Mouse (Mus musculus) neural tube, postnatal 0 days (tissue): ENCODE results near the gene Srrm2. TPM values are rescaled to one million over a fixed set of nuclear protein-coding genes. Genes with fewer than 3 reads are reported as not detected.

Source experiments
- microRNA-seq: library from miRNA; unstranded; fragments of <30 nt; microRNA quantifications from one replicate; pipeline ENCODE4, GENCODE M21; 2016
- polyA plus RNA-seq: library from polyadenylated mRNA; unstranded; fragments of >200 nt; fragmentation: Nextera tagmentation; extraction: Ambion mirVana; gene quantifications from 2 replicates; pipeline ENCODE4 v1.2.1, GENCODE M21; 2015

Gene Srrm2
- 455 and 462 TPM in 2 replicates for polyA plus RNA-seq

DNA sequence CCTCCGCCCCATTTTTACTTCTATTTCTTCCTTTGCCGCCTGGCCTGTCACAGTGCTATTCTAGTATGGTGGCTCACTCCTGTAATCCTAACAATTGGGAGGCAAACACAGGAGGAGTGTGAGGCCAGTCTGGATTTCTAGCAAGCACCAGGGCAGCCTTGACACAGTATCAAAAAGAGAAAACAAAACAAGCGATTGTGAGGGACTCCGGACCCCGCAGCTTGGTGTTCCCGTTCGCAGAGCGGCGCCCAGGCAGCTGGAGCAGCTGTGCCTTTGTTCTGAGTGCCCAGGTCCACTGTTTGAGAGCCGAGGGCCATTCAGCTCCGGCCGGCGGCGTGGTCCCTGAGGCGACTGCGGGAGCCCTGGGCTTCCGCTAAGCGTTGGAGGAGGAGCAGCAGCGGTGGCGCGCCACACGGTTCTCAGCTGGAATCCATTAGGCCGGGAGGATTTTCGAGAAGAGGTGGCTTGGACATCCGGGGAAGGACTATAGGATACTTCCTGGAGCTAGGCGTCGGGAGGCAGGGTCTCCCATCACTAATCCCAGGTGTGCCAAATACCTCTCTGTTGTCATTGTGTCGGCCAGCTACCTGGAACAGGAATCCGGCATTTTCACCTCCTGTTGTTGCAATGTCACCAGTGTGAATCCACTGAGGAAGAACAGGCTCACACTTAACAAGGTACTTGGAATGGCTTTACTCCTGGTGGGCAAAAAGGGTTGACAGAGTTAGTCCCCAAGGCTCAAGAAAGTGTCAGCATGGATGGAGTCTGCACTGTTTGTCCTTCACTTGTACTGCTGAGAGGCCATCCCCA, at the start of gene Srrm2:
Srrm2 (plus strand) TSS at position 264 of the 810 bp plus-strand sequence.

DNA sequence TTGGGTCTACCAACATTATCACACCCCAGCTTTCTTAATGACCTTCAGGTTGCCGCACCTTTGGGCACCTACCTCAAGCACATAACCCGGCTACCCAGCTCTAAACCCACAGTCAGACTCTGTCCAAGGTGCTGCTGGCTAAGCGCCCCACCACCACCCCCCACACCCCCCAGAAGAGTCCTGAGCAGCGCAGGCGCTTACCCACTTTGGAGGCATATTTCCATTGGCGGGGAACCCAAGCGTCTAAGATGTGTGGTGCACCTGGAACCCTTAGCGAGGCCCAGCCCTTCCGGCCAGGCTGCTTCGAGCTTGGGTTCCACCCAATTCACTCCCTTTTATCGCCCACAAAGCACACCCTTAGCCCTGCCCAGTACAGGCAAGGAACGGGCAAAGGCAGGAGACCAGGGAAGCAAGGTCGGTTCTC, 49.7 kb upstream of the Srrm2 start, which contains the start of gene Paqr4:
Paqr4 (minus strand) TSS at position 270 of the 424 bp plus-strand sequence.

DNA sequence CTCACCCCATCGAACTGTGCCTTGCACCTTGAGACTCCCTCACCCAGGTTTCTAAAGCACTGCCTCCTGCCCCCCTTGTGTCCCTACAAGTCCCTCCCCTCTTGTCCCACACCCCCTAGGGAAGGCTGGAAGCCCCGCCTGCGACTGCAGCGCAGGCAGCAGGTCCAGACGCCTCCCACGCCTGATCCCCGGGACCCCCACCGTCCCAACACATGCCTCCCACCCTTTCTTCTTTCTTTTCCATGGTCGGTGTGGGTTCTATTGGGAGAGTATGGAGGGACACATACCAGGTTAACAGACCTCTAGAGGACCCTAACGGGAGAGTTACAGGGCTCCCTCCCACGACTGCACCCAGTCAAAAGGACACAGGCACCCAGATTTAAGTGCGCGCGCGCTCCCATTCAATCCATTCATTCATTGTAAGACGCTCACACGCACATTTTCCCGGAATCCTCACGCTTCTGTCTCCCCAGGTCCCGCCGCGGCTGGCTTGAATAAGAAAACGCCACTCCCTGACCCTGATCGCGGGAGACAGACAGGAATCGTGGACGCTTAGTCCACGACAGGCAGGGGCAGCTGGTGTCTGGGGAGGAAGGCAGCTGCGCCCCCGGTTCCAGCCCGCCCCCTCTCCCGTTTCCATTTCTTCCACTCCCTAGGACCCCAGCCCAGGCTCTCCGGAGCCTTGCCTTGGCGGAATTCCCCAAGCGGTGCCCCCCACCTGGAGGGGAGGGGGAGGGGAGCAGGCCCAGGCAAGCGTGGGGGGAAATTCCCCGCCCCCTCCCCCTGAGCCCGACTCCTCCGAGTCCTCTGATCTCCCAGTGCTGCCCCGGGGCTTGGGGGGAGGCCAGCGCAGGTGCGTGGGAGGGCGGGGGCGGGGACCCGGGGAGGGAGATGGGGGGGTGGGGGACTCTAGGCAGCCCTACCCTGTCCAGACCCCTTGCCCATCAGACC, 44.8 kb upstream of the Srrm2 start, which contains the start of gene Kremen2:
Kremen2 (minus strand) TSS at position 533 of the 951 bp plus-strand sequence.

DNA sequence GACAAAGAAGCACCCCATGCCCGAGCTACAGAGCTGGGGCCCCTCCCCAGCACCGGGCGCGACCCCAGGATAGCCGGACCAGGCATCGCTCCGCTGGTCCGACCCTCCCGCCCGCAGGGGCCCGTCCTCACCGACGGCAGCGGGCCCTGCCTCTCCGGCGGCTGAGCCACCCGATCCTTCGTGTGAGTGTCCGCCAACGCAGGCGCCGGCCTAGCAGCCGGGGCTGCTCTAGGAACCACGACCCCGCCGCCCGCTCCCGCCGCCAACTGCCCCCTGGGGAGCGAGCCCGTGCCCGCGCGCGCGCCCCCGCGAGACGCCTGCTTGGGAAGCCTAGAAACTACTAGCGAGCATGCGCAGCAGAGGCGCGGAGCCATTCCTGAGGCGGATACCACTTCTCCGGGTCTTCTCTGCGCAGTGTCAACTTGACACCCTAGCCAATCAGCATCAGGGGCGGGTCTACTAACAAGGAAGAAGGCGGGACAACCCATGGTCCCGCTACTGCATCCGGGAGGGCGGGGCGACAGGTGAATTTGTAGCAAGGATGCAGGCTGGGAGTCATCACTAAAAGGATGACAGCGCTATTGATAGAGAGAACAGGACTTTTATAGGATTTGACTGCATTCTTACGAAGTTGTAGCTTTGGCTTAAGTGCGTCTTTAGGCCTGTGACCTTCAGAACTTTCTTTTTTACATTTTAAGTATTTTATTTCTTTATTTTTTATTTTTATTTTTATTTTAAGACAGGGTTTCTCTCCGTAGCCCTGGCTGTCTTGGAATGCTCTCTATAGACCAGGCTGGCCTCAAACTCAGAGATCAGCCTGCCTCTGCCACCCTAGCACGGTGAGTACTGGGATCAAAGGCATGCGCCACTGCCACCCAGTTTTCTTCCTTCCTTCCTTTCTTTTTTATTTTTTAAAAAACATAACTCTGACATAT, 18.8 kb upstream of the Srrm2 start, which contains the start of gene Flywch1:
Flywch1 (minus strand) TSS at position 319 of the 935 bp plus-strand sequence.

DNA sequence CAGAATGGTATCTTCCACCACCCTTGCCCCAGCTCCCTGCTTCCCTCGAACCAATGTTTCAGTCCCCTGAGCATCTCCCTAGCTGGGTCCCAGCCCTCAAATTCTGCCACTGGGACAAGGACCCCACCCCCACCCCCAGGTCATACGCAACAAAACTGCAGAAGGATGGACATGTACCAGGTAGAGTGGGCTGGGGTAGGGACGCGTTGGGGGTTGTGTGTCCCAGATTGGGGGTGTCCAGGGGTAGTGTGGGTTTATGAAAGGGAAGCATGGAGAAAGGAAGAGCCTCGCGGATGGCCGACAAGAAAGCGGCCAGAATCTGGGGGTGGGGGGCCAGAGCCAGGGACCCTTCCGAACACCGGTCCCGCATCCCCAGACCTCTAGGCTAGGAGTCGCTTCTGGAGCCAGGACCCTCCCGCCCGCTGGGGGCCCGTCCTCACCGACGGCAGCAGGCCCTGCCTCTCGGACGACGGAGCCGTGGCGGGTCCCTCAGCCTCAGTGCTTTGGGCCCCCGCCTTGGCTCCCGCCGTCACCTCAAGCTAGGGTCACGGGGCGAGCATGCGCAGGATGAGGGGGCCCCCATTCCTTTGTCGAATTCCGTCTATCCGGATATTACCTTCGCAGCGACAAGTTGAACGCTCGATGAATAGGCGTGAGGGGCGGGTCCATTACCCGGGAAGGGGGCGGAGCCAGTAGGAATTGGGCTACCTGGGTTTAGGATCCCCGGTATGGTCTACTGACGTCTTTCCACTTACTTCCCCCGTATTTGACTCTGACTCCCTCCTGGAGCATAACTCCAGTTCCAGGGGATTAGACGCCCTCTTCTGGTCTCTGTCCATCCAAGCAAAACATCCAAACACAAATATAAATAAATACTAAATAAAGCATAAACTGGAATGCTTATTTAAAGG, 4.5 kb upstream of the Srrm2 start, which contains the start of gene Flywch2:
Flywch2 (minus strand) TSS at position 521 of the 911 bp plus-strand sequence.

DNA sequence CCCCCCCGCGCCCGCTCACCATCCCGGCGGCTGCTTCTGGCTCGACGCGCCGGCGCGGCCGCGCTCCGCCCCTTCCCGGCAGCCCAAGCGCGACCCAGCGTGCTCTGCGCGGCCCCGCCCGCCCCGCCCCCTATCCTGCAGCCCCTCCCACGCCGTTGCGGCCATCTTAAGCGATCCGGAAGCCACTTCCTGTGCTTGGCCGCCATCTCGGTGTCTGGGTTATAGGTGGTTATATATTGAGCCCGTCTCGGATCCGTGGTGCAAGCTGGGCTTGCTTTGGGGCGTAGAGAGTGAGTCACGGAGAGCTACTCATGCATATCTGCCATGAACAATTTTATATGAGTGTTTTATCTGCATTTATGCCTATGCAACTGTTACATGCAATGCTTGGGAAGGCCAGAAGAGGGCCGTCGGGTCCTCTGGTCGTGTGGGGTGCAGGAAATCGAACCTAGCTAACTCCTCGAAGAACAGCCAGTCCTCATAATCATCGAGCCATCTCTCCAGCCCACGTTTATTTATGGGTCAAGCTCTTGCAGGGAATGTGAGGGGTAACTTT, 38.8 kb downstream of the Srrm2 start, which contains the start of gene Elob:
Elob (minus strand) TSS at position 73 of the 556 bp plus-strand sequence.

DNA sequence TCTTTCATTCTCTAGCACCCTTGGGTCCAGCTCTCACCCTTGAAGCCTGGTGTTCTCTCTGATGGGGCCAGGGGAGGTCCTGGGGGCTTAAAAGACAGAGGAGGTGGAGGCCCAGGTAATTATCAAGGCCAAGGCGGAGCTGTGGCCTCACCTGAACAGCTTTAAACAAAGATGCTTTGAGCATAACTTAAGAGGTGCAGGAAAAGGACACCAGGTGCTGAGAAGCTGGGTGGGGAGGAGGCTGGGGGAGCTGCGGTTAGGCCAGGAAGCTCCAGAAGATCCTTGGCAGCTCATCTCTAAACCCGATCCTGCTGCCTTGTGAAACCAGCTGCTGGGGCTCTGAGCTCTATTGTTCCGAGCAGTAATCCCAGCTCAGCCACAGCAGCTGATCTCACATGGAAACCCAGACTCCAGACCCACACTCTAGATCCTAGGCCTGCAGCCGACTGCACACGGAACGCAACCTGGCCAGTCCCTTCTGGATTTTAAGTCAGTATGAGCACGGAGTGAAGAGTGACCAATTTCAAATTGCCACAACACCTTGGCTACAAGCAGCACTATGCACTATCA, 45.8 kb downstream of the Srrm2 start, which contains the start of gene Prss33:
Prss33 (minus strand) TSS at position 51 of the 570 bp plus-strand sequence.

DNA sequence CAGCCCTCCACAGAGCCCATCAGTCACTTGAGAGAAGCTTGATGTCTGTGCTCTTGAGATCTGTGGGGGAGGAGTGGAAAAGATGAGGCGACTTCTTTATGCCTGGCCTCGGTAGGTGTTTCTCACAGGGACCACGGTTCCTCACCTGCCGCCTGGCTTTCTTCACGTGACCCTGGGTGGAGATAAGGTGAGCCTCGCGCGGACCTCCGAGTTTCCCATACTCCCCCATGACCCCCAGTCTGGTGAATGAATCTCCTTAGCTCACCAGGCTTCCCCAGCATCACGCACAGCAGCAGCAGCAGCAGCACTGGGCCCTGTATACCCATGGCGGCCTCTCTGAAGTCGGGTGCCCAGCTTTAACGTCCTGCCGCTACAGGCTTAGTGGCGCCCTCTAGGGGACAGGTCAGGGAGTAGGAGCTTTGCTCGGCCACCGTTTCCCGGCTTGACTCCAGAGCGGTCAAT, 53.5 kb downstream of the Srrm2 start, which contains the start of the genes Prss32 and Prss41:
Prss32 (plus strand) TSS at position 44 of the 462 bp plus-strand sequence.
Prss41 (minus strand) TSS at position 361 of the 462 bp plus-strand sequence.

DNA sequence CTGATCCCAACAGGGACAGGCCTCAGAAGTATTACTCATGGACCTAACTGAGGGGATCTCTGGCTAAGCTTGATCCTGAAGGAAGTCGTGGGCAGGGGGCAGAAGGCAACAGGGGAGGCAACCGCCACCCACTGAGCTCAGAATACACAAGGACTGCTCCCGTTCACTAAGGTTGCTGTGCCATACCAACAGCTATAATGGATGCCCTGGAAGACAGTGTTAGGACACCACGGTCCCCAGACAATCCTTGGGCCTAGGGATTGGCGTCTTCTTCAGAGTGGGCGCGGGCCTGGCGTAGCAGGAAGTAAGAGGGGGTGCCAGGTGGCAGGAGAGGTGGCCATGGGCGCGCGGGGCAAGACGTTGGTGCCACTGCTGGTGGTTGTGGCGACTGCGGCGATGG, 77.4 kb downstream of the Srrm2 start, which contains the start of gene Prss21:
Prss21 (plus strand) TSS at position 301 of the 400 bp plus-strand sequence.

Small RNAs within 50 kb of the gene (microRNA-seq; reads per million reads assigned to microRNA genes)
- 0.87 reads per million for gene Mir5125

Other genes starting within 250 kb of the Srrm2 start
- gene Zfp213, start 226.3 kb upstream of the Srrm2 start, polyA plus RNA-seq: 11.5 and 12.6 TPM in 2 replicates
- 20.7 and 22.4 TPM in 2 replicates for gene Zfp13, start 191.0 kb upstream of the Srrm2 start, polyA plus RNA-seq
- not detected in 2 replicates for gene Zscan10, start 189.7 kb upstream of the Srrm2 start, polyA plus RNA-seq
- gene Mmp25, start 145.3 kb upstream of the Srrm2 start, polyA plus RNA-seq: 1.4 and 1.7 TPM in 2 replicates
- 0.23 TPM in 2 replicates for gene Bicdl2, start 130.0 kb upstream of the Srrm2 start, polyA plus RNA-seq
- 207 and 248 TPM in 2 replicates for gene Hcfc1r1, start 116.9 kb upstream of the Srrm2 start, polyA plus RNA-seq
- gene Thoc6, start 116.7 kb upstream of the Srrm2 start, polyA plus RNA-seq: 29.4 and 33.2 TPM in 2 replicates
- gene Tnfrsf12a, start 113.1 kb upstream of the Srrm2 start, polyA plus RNA-seq: 14.4 and 18.7 TPM in 2 replicates
- 0.23 and 0.35 TPM in 2 replicates for gene Cldn6, start 111.3 kb upstream of the Srrm2 start, polyA plus RNA-seq
- gene Cldn9, start 106.5 kb upstream of the Srrm2 start, polyA plus RNA-seq: 0.20 and 0.79 TPM in 2 replicates
- 0.19 TPM in 1 of 2 replicates, not detected in the other for gene 1520401A03Rik, start 67.7 kb upstream of the Srrm2 start, polyA plus RNA-seq
- gene Pkmyt1, start 64.2 kb upstream of the Srrm2 start, polyA plus RNA-seq: 14.5 and 16.2 TPM in 2 replicates
- 64.8 and 68.8 TPM in 2 replicates for gene Paqr4, start 49.7 kb upstream of the Srrm2 start, polyA plus RNA-seq
- 1.2 and 1.6 TPM in 2 replicates for gene Kremen2, start 44.7 kb upstream of the Srrm2 start, polyA plus RNA-seq
- 162 and 181 TPM in 2 replicates for gene Flywch1, start 18.9 kb upstream of the Srrm2 start, polyA plus RNA-seq
- gene Flywch2, start 4.5 kb upstream of the Srrm2 start, polyA plus RNA-seq: 111 and 120 TPM in 2 replicates
- gene Elob, start 38.6 kb downstream of the Srrm2 start, polyA plus RNA-seq: 1,482 and 1,529 TPM in 2 replicates
- not detected in 2 replicates for gene Prss33, start 45.5 kb downstream of the Srrm2 start, polyA plus RNA-seq
- gene Prss32, start 53.3 kb downstream of the Srrm2 start, polyA plus RNA-seq: 0.12 TPM in 1 of 2 replicates, not detected in the other
- gene Prss41, start 53.6 kb downstream of the Srrm2 start, polyA plus RNA-seq: 0.86 and 1.6 TPM in 2 replicates
- gene Prss21, start 77.5 kb downstream of the Srrm2 start, polyA plus RNA-seq: not detected in 2 replicates
- gene Dcpp1, start 90.3 kb downstream of the Srrm2 start, polyA plus RNA-seq: not detected in 2 replicates
- not detected in 2 replicates for gene Dcpp2, start 90.3 kb downstream of the Srrm2 start, polyA plus RNA-seq
- not detected in 2 replicates for gene Dcpp3, start 126.9 kb downstream of the Srrm2 start, polyA plus RNA-seq
- not detected in 2 replicates for gene Sbp, start 151.1 kb downstream of the Srrm2 start, polyA plus RNA-seq
- gene Sbpl, start 164.7 kb downstream of the Srrm2 start, polyA plus RNA-seq: not detected in 2 replicates
- not detected in 2 replicates for gene Prss30, start 190.0 kb downstream of the Srrm2 start, polyA plus RNA-seq
- not detected in 2 replicates for gene Prss22, start 207.6 kb downstream of the Srrm2 start, polyA plus RNA-seq
- gene Prss27, start 247.6 kb downstream of the Srrm2 start, polyA plus RNA-seq: 0.15 TPM in 1 of 2 replicates, not detected in the other